Mouse (Mus musculus): ENCODE results near the gene Gm7534. TPM values are rescaled to one million over a fixed set of nuclear protein-coding genes. Genes with fewer than 3 reads are reported as not detected.
"Not testable (repeated sequence)": the region's sequence is repeated elsewhere in the genome, so short reads cannot be mapped to it uniquely, and the experiment has no call there.

Gm7534 gene
- total RNA-seq, 2 experiments from 2014 or later = not detected

- intact Hi-C loops (cut with DNase I) = no loop called here
- TF ChIP-seq CTCF (IDR thresholded peaks at IDR 0.05) = no peak
- Histone ChIP-seq H3K27ac (no peak overlapping the region), H3K4me3 (no peak overlapping the region)
- DNase-seq = no peak
These were observed 19.1 kb downstream of the Gm7534 start for GRCm38 (mm10) chr4:134183711-134184110.

- Histone ChIP-seq H3K27ac (no peak overlapping the region), H3K4me3 (no peak overlapping the region)
- TF ChIP-seq CTCF (IDR thresholded peaks at IDR 0.05) = no peak
- intact Hi-C loops (cut with DNase I) = no loop called here
- DNase-seq = no peak
These were observed 21.0 kb downstream of the Gm7534 start for GRCm38 (mm10) chr4:134181825-134182224.

- intact Hi-C loops (cut with DNase I) = no loop called here
- TF ChIP-seq CTCF (IDR thresholded peaks at IDR 0.05) = no peak
- Histone ChIP-seq H3K27ac (no peak overlapping the region), H3K4me3 (no peak overlapping the region)
- no peak for DNase-seq
These were observed 21.7 kb downstream of the Gm7534 start for GRCm38 (mm10) chr4:134181112-134181511.

- H3K4me3 ChIP-seq = no peak overlapping the region
- intact Hi-C loops (cut with DNase I) = no loop called here
- TF ChIP-seq CTCF (IDR thresholded peaks at IDR 0.05) = no peak
- H3K27ac ChIP-seq = no peak overlapping the region
- DNase-seq = no peak
These were observed 30.4 kb downstream of the Gm7534 start for GRCm38 (mm10) chr4:134172391-134172790.

- intact Hi-C loops (cut with DNase I) = no loop called here
- peak; percentile 26; the same call in 1 of the 2 replicates for TF ChIP-seq CTCF (IDR thresholded peaks at IDR 0.05)
- no peak for DNase-seq
- Histone ChIP-seq H3K27ac (no peak overlapping the region), H3K4me3 (no peak overlapping the region)
These were observed 35.9 kb downstream of the Gm7534 start for GRCm38 (mm10) chr4:134166906-134167305.

- Histone ChIP-seq H3K4me3 (no peak overlapping the region), H3K27ac (peak overlapping the region; percentile 82)
- no peak for TF ChIP-seq CTCF (IDR thresholded peaks at IDR 0.05)
- DNase-seq = no peak
- intact Hi-C loops (cut with DNase I) = no loop called here
These were observed 37.0 kb downstream of the Gm7534 start for GRCm38 (mm10) chr4:134165548-134166465.

- Histone ChIP-seq H3K4me3 (no peak overlapping the region), H3K27ac (peak overlapping the region; percentile 82)
- no peak for TF ChIP-seq CTCF (IDR thresholded peaks at IDR 0.05)
- intact Hi-C loops (cut with DNase I) = no loop called here
- no peak for DNase-seq
These were observed 37.8 kb downstream of the Gm7534 start for GRCm38 (mm10) chr4:134165024-134165423.

- no peak for DNase-seq
- Histone ChIP-seq H3K4me3 (no peak overlapping the region), H3K27ac (peak overlapping the region; percentile 82)
- no peak for TF ChIP-seq CTCF (IDR thresholded peaks at IDR 0.05)
- intact Hi-C loops (cut with DNase I) = no loop called here
These were observed 38.2 kb downstream of the Gm7534 start for GRCm38 (mm10) chr4:134164591-134164990.

GRCm38 (mm10) chr4:134160071-134160470 is 42.7 kb downstream of the Gm7534 start:
- peak; percentile 64 for DNase-seq
- peak overlapping the region; percentile 83 for H3K27ac ChIP-seq
- peak overlapping the region; percentile 69 for H3K4me3 ChIP-seq
- intact Hi-C loops (cut with DNase I) = not testable (repeated sequence)

- Histone ChIP-seq H3K4me3 (peak overlapping the region; percentile 50), H3K27ac (peak overlapping the region; percentile 92)
- no peak for TF ChIP-seq CTCF (IDR thresholded peaks at IDR 0.05)
- no peak for DNase-seq
- intact Hi-C loops (cut with DNase I) = no loop called here
These were observed 44.0 kb downstream of the Gm7534 start for GRCm38 (mm10) chr4:134158774-134159173.

- no peak overlapping the region; the same call in 1 of the 2 replicates for H3K4me3 ChIP-seq
- DNase-seq = no peak
- intact Hi-C loops (cut with DNase I) = no loop called here
- H3K27ac ChIP-seq = peak overlapping the region; percentile 92
- no peak for TF ChIP-seq CTCF (IDR thresholded peaks at IDR 0.05)
These were observed 45.2 kb downstream of the Gm7534 start for GRCm38 (mm10) chr4:134157558-134157957.

- no peak for TF ChIP-seq CTCF (IDR thresholded peaks at IDR 0.05)
- peak; percentile 86 for DNase-seq
- intact Hi-C loops (cut with DNase I) = no loop called here
- peak overlapping the region; percentile 92 for H3K27ac ChIP-seq
- peak overlapping the region; percentile 70 for H3K4me3 ChIP-seq
These were observed 46.1 kb downstream of the Gm7534 start for GRCm38 (mm10) chr4:134156744-134157143.

- intact Hi-C loops (cut with DNase I) = no loop called here
- no peak for TF ChIP-seq CTCF (IDR thresholded peaks at IDR 0.05)
- Histone ChIP-seq H3K4me3 (peak overlapping the region; percentile 70), H3K27ac (peak overlapping the region; percentile 92)
- DNase-seq = peak; percentile 75
These were observed 46.8 kb downstream of the Gm7534 start for GRCm38 (mm10) chr4:134155961-134156465.

Measured in gastrocnemius, adult 2 months (tissue).